Mouse (Mus musculus) E14TG2a.4 (cell line): ENCODE results near the gene Atp7b.
A peak's percentile ranks its signal among the peaks of the same experiment; 100 is the strongest.

Source experiments
- H3K27me3 ChIP-seq: 2 replicates; pipeline ENCODE4 v1.6.1; 2014; ENCODE audit warnings: low read length, control low read depth; ENCODE audit not compliant: insufficient read depth
- H3K36me3 ChIP-seq: 2 replicates; pipeline ENCODE4 v1.6.1; 2014; ENCODE audit warnings: low read length, control low read depth; ENCODE audit not compliant: insufficient read depth
- H3K4me1 ChIP-seq: replicated peaks from 2 replicates; pipeline ENCODE4 v1.6.1; 2014; ENCODE audit warnings: low read depth, low read length, control low read depth
- H3K4me3 ChIP-seq: replicated peaks from 2 replicates; pipeline ENCODE4 v1.5.1; 2014; ENCODE audit warnings: mild to moderate bottlenecking, low read length
- H3K9me3 ChIP-seq: 2 replicates; pipeline ENCODE4 v1.6.1; 2014; ENCODE audit warnings: low read length, control low read depth
- CTCF ChIP-seq: conservative IDR thresholded peaks from 2 replicates; pipeline ENCODE4 v1.5.1; 2014; ENCODE audit warnings: low read length
- NANOG ChIP-seq: IDR thresholded peaks from 2 replicates; pipeline ENCODE4 v1.6.1; 2014; ENCODE audit warnings: borderline replicate concordance, low read length, mixed read lengths
- POU5F1 ChIP-seq: IDR thresholded peaks from 2 replicates; pipeline ENCODE4 v1.6.1; 2014; ENCODE audit warnings: low read length, borderline replicate concordance

The Atp7b gene

DNA sequence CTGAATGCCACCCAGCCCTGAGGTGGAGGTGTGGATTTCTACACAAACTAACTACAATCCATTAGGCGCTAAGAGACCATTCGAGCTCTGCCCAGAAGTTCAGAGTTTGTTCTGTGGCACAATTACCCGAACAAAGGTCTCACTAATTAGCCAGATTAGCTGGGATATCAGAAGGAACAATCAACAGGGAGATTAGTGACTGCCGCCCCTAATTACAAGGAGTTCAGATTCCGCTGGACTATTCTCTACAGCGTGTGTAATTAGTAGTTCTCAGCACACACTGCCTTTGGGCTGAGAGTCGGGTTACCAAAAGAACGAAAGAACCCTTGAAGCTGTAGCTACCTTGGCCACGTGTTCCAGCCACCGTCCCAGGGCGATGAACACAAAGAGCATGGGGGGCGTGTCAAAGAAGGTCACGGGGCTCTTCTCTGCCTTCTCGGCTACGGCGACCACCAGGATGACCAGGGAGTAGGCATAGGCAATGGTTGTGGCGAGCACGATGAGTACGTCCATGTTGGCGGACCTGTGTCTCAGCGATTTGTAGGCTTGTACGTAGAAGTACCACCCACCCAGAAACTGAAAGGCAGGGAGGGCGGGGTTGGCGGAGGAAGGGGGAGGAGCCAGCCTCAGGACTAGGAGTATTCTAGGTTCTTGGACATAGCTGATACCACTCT is 46.9 kb downstream of the Atp7b start:
- H3K27me3 ChIP-seq, result peaks cover 19% of the 10 kb centered on the region
- H3K4me1 ChIP-seq, result peaks cover 10% of the 10 kb centered on the region
- H3K4me3 ChIP-seq, result no peak overlapping the region
- TF ChIP-seq CTCF (no peak), NANOG (peak; percentile 67)
- H3K36me3 ChIP-seq, result no peaks in the 10 kb centered on the region
- no peaks in the 10 kb centered on the region for H3K9me3 ChIP-seq

DNA sequence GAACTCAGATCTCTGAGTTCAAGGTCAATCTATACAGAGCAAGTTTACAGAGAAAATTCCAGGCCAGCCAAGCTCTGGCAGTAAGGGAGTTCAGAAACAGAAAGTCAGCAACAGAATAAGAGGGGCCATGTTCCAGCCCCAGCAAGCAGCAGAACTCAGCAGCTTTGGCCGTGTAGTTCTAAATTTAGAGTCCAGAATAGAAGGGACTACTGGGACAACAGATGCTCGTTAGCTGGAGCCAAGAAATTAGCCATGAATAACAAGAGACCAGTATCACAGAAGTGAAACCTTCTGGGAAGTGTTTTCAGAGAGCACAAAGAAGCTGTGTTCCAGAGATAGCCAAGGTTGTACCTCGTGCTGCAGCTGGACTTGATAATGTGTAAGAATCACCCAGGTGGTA is 50.7 kb downstream of the Atp7b start:
- Histone ChIP-seq H3K27me3 (peaks cover 9% of the 10 kb centered on the region; the same call in 1 of the 2 replicates), H3K4me3 (no peak overlapping the region), H3K9me3 (no peaks in the 10 kb centered on the region), H3K36me3 (no peaks in the 10 kb centered on the region), H3K4me1 (peaks cover 10% of the 10 kb centered on the region)
- TF ChIP-seq POU5F1 (no peak), CTCF (no peak), NANOG (no peak)

DNA sequence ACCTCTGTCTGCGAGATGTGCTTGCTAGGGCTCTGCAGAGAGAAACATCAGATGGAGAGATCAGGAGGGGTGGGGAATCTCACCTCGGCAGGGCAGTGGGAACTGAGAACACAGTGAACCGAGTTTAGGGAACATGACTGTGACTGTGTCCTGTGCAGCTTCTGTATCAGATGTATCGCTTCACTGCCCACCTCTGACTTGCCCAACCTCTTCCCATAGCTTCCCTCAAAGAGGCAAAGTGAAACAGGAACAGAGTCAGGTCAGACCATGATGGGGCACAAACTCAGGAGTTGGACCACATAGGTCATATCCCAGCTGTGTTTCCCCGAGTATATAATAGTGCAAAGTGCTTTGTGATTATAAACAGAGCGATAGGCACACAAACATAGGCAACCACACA is 53.7 kb downstream of the Atp7b start:
- Histone ChIP-seq H3K4me3 (no peak overlapping the region), H3K27me3 (no peaks in the 10 kb centered on the region), H3K9me3 (no peaks in the 10 kb centered on the region), H3K4me1 (no peaks in the 10 kb centered on the region; the same call in 1 of the 2 replicates), H3K36me3 (no peaks in the 10 kb centered on the region)
- TF ChIP-seq CTCF (no peak), POU5F1 (no peak), NANOG (no peak)

DNA sequence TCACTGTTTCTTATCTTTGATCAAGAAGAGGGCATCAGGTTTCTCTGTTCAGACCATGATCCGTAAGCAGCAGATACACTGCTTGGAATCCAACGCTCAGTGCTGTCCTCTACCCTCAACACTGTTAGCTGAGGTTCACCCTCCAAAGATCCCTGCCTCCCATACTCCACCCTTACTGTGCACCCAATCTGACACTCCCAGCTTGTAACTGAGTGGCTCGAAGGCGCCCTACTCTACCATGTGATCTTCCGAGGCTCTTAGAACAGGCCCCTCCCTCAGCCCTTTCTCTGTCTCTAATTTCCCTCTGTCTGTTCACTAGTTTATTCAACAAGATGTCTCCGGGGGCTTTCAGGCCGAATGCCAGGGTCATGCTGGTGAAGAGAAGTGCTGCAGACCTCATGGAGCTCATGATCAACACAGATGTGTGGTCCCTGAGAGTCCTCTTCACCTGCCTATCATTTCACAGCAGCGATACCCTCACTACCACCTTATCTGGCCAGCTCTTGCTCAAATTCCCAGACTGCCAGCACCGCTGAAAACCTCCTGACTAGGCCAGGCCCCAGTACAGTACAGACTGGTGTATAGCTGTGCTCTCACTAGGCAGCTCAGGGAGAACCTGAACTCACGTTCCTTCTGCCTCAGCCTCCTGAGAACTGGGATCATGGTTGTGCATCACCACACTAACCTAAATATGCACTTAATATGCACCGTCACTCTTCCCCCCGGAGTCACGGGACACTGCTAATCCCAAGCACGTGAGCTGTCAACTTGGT is 55.2 kb downstream of the Atp7b start:
- Histone ChIP-seq H3K36me3 (no peaks in the 10 kb centered on the region), H3K9me3 (no peaks in the 10 kb centered on the region), H3K27me3 (no peaks in the 10 kb centered on the region), H3K4me1 (no peaks in the 10 kb centered on the region; the same call in 1 of the 2 replicates), H3K4me3 (no peak overlapping the region)
- TF ChIP-seq CTCF (no peak), POU5F1 (no peak), NANOG (no peak)

DNA sequence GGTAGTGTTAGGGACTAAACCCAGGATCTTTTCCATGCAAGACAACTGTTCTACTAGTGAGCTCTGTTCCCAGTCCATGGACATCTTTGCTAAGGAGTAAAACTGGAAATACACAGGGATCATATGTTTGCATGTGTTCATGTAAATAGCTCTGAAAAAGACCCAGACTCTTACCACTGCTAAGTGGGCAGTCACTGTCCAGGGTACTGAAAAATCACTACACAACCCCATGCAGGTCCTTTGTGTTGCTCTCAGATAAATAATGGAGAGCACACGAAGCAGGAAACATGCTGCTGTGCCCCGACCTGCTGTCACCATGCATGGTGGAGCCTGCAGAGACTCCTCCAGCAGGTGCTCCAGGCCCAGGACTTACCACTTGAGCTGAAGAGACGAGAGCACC is 64.9 kb downstream of the Atp7b start:
- Histone ChIP-seq H3K36me3 (no peaks in the 10 kb centered on the region), H3K27me3 (0 out of 2 replicates have a peak, but pooled peaks cover 9% of the 10 kb centered on the region), H3K4me1 (no peaks in the 10 kb centered on the region), H3K4me3 (no peak overlapping the region), H3K9me3 (no peaks in the 10 kb centered on the region)
- no peak for TF ChIP-seq POU5F1
- TF ChIP-seq NANOG, result no peak
- no peak for TF ChIP-seq CTCF

DNA sequence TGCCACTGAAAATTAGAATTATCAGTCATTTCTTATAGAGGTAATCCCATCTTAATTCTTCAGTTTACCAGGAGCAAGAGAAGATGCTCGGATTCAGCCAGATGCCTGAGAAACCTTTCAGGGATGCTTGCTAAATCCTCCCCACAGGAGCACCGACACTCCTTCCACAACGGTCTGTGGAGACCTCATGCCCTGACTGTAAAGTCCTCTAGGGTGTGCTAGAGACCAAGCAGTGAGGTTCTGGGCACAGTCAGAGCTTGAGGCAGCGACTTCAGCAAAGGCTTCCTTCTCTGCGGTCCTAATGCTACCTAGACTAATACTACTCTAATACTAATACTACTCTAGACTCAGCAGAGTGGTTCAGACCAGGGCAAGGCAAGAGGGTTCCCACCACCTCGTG is 67.9 kb downstream of the Atp7b start:
- Histone ChIP-seq H3K9me3 (no peaks in the 10 kb centered on the region), H3K36me3 (no peaks in the 10 kb centered on the region), H3K4me3 (no peak overlapping the region), H3K4me1 (0 out of 2 replicates have a peak, but pooled peaks cover 2% of the 10 kb centered on the region), H3K27me3 (0 out of 2 replicates have a peak, but pooled peaks cover 9% of the 10 kb centered on the region)
- no peak for TF ChIP-seq POU5F1
- TF ChIP-seq NANOG, result no peak
- TF ChIP-seq CTCF, result peak; percentile 45

DNA sequence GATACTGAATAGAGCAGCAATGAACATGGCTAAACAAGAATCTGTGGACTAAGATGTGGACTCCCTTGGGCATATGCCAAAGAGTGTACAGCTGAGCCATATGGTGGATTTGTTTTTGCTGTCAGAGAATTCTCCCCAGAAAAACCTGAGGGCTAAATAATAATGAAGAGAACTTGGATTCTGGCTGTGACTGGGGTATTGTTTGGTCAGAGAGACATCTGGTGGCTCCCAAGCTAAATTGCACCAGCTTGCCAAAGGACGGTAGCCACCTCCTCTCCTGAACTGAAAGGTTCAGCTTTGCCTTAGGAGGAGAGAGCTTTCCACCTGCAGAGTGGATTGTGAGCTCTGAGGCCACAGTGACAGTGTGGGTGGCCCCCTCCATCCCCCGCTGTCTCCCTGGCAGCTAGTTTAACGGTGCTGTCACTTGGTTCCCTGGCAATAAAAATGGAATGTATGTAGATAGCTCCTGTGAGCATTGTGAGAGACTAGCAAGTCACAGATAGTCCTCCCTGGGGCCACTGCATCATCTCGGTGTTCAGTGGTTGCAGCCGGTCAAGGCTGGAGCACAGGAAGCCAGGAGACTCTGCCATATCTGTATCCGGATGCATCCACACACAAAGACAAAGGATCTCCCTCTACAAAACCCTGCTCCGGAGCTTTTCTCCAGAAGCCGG is 78.3 kb downstream of the Atp7b start:
- Histone ChIP-seq H3K4me1 (no peaks in the 10 kb centered on the region), H3K4me3 (no peak overlapping the region), H3K9me3 (no peaks in the 10 kb centered on the region), H3K36me3 (no peaks in the 10 kb centered on the region), H3K27me3 (no peaks in the 10 kb centered on the region)
- peak; percentile 59 for TF ChIP-seq CTCF
- TF ChIP-seq POU5F1, result no peak

DNA sequence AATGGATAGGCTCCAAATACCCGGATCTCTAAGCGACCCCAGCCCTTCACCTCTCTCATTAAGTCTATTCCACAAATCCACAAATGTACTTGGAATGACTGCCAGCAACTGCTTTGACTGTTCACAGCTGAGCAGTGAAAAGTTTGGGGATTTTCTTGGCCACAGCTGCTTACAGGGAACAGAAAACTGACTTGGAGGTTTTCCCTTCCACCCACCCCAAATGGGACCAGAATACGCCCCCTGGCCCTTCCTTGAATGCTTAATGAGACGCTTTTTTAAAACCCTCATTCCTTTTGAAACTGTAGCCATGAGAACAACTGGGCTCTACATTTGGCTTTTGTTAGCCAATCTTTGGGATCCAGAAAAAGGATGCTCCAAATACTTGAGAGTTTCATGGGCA is 81.9 kb downstream of the Atp7b start:
- no peaks in the 10 kb centered on the region for H3K36me3 ChIP-seq
- no peaks in the 10 kb centered on the region for H3K4me1 ChIP-seq
- H3K4me3 ChIP-seq, result no peak overlapping the region
- no peak for TF ChIP-seq POU5F1
- no peak for TF ChIP-seq NANOG
- TF ChIP-seq CTCF, result no peak
- H3K9me3 ChIP-seq, result no peaks in the 10 kb centered on the region; the same call in 1 of the 2 replicates
- H3K27me3 ChIP-seq, result no peaks in the 10 kb centered on the region; the same call in 1 of the 2 replicates
